Mouse (Mus musculus): ENCODE data around the gene Olfr170. TPM values are rescaled to one million over a fixed set of nuclear protein-coding genes. Genes with fewer than 3 reads are reported as not detected.

The Olfr170 gene
- not detected for polyA plus RNA-seq (2015; fragmentation: Illumina TruSeq; extraction: RNeasy Lipid Tissue Mini Kit (QIAGEN cat#74804); ENCODE audit: insufficient read depth, low replicate concordance)

DNA sequence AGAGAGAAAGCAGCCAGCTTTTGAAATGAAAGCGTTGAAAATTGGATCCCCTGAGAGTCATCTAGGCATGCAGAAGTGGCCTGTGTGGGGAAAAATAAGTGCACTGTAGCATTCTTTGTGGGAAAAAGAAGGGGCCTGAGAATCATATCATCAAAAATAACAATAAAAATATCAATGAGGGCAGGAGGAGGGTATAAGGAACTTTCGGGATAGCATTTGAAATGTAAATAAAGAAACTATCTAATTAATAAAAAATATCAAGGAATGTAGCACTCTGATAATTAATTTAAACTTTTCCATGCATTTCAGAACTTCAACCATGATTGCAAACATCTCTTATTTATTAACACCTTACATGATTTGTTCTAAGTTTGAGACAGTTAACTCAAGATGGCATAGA lies at the start of gene Olfr170:
Gene Olfr170 (minus strand): TSS at position 101 of the 400 bp plus-strand sequence.

DNA sequence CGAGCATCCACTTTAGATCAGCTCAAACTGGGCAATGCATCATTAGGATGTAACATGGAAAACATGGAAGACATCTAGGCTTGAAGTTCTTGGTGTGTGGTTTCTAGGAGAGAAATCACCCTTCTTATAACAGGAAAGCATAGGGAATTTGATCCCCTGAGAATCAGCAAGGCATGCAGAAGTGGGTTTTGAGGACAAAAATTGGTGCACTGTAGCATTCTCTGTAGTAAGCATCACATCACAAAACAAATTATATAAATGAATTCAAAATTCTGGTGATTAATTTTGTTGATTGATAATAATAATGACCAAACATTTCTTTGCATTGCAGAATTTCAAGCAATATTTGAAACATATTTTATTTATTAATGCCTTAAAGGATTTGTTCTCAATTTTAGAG lies 18.1 kb upstream of the Olfr170 start, which contains the start of gene Olfr171:
Gene Olfr171 (minus strand): TSS at position 101 of the 400 bp plus-strand sequence.

DNA sequence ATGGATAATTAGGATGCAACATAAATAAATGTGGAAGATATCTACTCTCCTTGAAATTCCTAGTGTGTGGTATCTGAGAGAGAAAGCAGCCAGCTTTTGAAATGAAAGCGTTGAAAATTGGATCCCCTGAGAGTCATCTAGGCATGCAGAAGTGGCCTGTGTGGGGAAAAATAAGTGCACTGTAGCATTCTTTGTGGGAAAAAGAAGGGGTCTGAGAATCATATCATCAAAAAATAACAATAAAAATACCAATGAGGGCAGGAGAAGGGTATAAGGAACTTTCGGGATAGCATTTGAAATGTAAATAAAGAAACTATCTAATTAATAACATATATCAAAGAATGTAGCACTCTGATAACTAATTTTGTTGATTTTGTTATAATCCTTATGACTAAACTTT lies 40.0 kb downstream of the Olfr170 start, which contains the start of gene Olfr169:
Gene Olfr169 (minus strand): TSS at position 101 of the 400 bp plus-strand sequence.

Other genes starting within 250 kb of the Olfr170 start
- gene Olfr165, start 188.7 kb downstream of the Olfr170 start, polyA plus RNA-seq (2015; fragmentation: Illumina TruSeq; extraction: RNeasy Lipid Tissue Mini Kit (QIAGEN cat#74804); ENCODE audit: insufficient read depth, low replicate concordance) = not detected
- gene Olfr166, start 128.2 kb downstream of the Olfr170 start, polyA plus RNA-seq (2015; fragmentation: Illumina TruSeq; extraction: RNeasy Lipid Tissue Mini Kit (QIAGEN cat#74804); ENCODE audit: insufficient read depth, low replicate concordance) = 0.32 TPM
- not detected for gene Olfr167, start 89.6 kb downstream of the Olfr170 start, polyA plus RNA-seq (2015; fragmentation: Illumina TruSeq; extraction: RNeasy Lipid Tissue Mini Kit (QIAGEN cat#74804); ENCODE audit: insufficient read depth, low replicate concordance)
- gene Olfr168, start 76.3 kb downstream of the Olfr170 start, polyA plus RNA-seq (2015; fragmentation: Illumina TruSeq; extraction: RNeasy Lipid Tissue Mini Kit (QIAGEN cat#74804); ENCODE audit: insufficient read depth, low replicate concordance) = not detected
- not detected for gene Olfr169, start 40.1 kb downstream of the Olfr170 start, polyA plus RNA-seq (2015; fragmentation: Illumina TruSeq; extraction: RNeasy Lipid Tissue Mini Kit (QIAGEN cat#74804); ENCODE audit: insufficient read depth, low replicate concordance)
- not detected for gene Olfr171, start 18.0 kb upstream of the Olfr170 start, polyA plus RNA-seq (2015; fragmentation: Illumina TruSeq; extraction: RNeasy Lipid Tissue Mini Kit (QIAGEN cat#74804); ENCODE audit: insufficient read depth, low replicate concordance)
- 1.4 TPM for gene Lamp3, start 94.5 kb upstream of the Olfr170 start, polyA plus RNA-seq (2015; fragmentation: Illumina TruSeq; extraction: RNeasy Lipid Tissue Mini Kit (QIAGEN cat#74804); ENCODE audit: insufficient read depth, low replicate concordance)
- gene B3gnt5, start 148.3 kb upstream of the Olfr170 start, polyA plus RNA-seq (2015; fragmentation: Illumina TruSeq; extraction: RNeasy Lipid Tissue Mini Kit (QIAGEN cat#74804); ENCODE audit: insufficient read depth, low replicate concordance) = 98.7 TPM